Mouse (Mus musculus) heart, embryonic 12.5 days (tissue): ENCODE results near the gene Isg20. TPM values are rescaled to one million over a fixed set of nuclear protein-coding genes. Genes with fewer than 3 reads are reported as not detected.

Experiments
- ATAC-seq: fragments of 200-750 bp; cut with Nextera tagmentation; 2 replicates; pipeline ENCODE4 v1.8.0; 2017; ENCODE audit warnings: moderate TSS enrichment, moderate library complexity; ENCODE audit not compliant: insufficient number of reproducible peaks, low FRiP score
- H3K27ac ChIP-seq: fragments of 300-500 bp; sonication (generic); 2 replicates; pipeline ENCODE4 v1.5.1; 2016; ENCODE audit warnings: mild to moderate bottlenecking, moderate library complexity; ENCODE audit not compliant: poor library complexity, severe bottlenecking
- H3K27me3 ChIP-seq: fragments of 300-500 bp; sonication (generic); replicated peaks from 2 replicates; pipeline ENCODE4 v1.6.1; 2016; ENCODE audit warnings: mild to moderate bottlenecking, moderate library complexity
- H3K36me3 ChIP-seq: fragments of 300-500 bp; sonication (generic); 2 replicates; pipeline ENCODE4 v1.6.1; 2016; ENCODE audit warnings: mild to moderate bottlenecking, moderate library complexity
- H3K4me1 ChIP-seq: fragments of 300-500 bp; sonication (generic); replicated peaks from 2 replicates; pipeline ENCODE4 v1.6.1; 2016; ENCODE audit warnings: mild to moderate bottlenecking
- H3K4me2 ChIP-seq: fragments of 300-500 bp; sonication (generic); 2 replicates; pipeline ENCODE4 v1.6.1; 2016; ENCODE audit warnings: mild to moderate bottlenecking, moderate library complexity
- H3K4me3 ChIP-seq: fragments of 300-500 bp; sonication (generic); 2 replicates; pipeline ENCODE4 v1.5.1; 2016; ENCODE audit warnings: mild to moderate bottlenecking
- H3K9ac ChIP-seq: fragments of 300-500 bp; sonication (generic); 2 replicates; pipeline ENCODE4 v1.6.1; 2016; ENCODE audit warnings: mild to moderate bottlenecking, moderate library complexity
- H3K9me3 ChIP-seq: fragments of 300-500 bp; sonication (generic); replicated peaks from 2 replicates; pipeline ENCODE4 v1.6.1; 2016; ENCODE audit warnings: mild to moderate bottlenecking, moderate library complexity
- WGBS: fragments of 180-500 bp; shearing (Covaris S2); methylation state at CpG from one replicate; pipeline ENCODE4 v1.1.7; 2016; 5-methylcytosine and 5-hydroxymethylcytosine counted together
- polyA plus RNA-seq: library from polyadenylated mRNA; unstranded; fragments of >200 nt; fragmentation: Nextera tagmentation; extraction: Ambion mirVana; gene quantifications from 2 replicates; pipeline ENCODE4 v1.2.1, GENCODE M21; 2016

Isg20 gene
- polyA plus RNA-seq, 1 experiment from 2014 or later, result 0.63 TPM

DNA sequence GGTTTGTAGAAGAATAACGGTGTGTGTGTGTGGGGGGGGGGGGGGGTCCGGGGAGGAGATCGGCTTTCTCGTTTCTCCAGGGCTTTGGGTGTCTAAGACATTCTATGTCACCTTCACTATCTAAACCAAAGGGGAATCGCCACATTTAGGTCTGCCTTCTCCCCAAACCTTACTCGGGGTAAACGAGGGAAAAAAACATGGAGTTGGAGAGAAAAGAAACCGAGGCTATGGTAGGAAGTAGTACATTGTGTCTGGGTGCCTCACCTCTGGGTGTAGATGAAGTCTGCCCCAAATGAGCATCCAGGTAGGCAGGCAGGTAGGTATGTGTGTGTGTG, 29.5 kb upstream of the Isg20 start:
- Histone ChIP-seq H3K9ac (no peak overlapping the region), H3K4me1 (peaks cover 14% of the 10 kb centered on the region), H3K4me2 (no peak overlapping the region), H3K27ac (no peak overlapping the region), H3K9me3 (no peaks in the 10 kb centered on the region), H3K36me3 (no peaks in the 10 kb centered on the region), H3K4me3 (no peak overlapping the region), H3K27me3 (peaks cover 90% of the 10 kb centered on the region)
- ATAC-seq, result no peak
- WGBS, result 23% methylated on average over 8 of the region's 8 CpGs

DNA sequence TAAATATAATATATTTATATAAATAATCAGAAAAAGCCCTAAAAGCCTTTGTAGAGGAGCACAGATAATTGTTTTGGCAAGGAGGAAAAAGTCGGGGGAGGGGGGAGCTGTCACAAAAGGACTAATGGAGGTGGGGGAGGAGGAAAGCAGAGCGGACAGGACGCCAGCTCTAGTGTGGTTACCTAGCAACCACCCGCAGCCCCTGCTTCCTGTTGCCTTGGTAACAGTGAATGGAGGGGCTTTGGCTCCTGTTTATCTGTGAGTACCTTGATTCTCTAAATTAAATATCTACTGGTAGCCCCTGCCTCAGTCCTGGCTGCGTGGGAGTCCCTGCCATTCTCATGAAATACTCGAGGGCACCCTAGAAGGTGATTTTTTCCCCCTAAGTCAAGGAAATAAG, 29.1 kb upstream of the Isg20 start:
- Histone ChIP-seq H3K27me3 (peaks cover 93% of the 10 kb centered on the region), H3K4me2 (no peak overlapping the region), H3K9ac (no peak overlapping the region), H3K4me1 (peaks cover 14% of the 10 kb centered on the region), H3K9me3 (no peaks in the 10 kb centered on the region), H3K4me3 (no peak overlapping the region), H3K36me3 (no peaks in the 10 kb centered on the region), H3K27ac (no peak overlapping the region)
- no peak for ATAC-seq
- WGBS, result 19% methylated on average over 6 of the region's 6 CpGs

GRCm38 (mm10) chr7:78885404-78885803, 27.8 kb upstream of the Isg20 start:
- ATAC-seq, result no peak
- 80% methylated on average over 5 of the region's 5 CpGs for WGBS

GRCm38 (mm10) chr7:78886496-78886895, 26.7 kb upstream of the Isg20 start:
- WGBS, result 71% methylated on average over 4 of the region's 4 CpGs
- ATAC-seq, result no peak
- Histone ChIP-seq H3K4me3 (no peak overlapping the region), H3K4me1 (peaks cover 14% of the 10 kb centered on the region), H3K9me3 (no peaks in the 10 kb centered on the region), H3K36me3 (no peaks in the 10 kb centered on the region), H3K4me2 (no peak overlapping the region), H3K27ac (no peak overlapping the region), H3K27me3 (peaks cover 92% of the 10 kb centered on the region), H3K9ac (no peak overlapping the region)

More at GRCm38 (mm10) chr7:78885404-78885803, 27.8 kb upstream of the Isg20 start:
- Histone ChIP-seq H3K9me3 (no peaks in the 10 kb centered on the region), H3K9ac (no peak overlapping the region), H3K27ac (no peak overlapping the region), H3K4me2 (no peak overlapping the region), H3K27me3 (peaks cover 93% of the 10 kb centered on the region), H3K4me3 (no peak overlapping the region), H3K36me3 (no peaks in the 10 kb centered on the region), H3K4me1 (peaks cover 14% of the 10 kb centered on the region)

DNA sequence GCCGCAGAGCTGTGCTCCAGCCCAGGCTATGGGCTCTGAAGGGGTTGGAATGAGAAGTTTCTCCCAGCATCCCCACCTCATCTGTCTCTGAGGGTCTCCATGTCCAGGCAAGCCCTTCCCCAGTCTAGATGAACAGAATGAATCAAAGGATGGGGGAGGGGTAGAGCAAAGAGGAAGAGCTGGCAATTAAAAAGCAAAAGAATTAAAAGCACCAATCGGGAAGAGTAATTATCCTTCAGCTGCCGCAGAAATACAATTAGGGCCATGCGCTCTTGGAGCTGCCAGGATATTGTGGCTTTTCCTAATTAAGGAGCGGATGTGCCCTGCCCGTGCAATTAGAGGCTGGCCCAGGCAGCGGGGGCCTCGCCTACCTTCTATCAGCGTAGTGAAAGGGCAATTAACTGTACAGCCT, 25.8 kb upstream of the Isg20 start:
- peaks cover 8% of the 10 kb centered on the region for H3K4me1 ChIP-seq
- no peak overlapping the region for H3K9ac ChIP-seq
- H3K4me2 ChIP-seq, result no peak overlapping the region
- no peak overlapping the region for H3K4me3 ChIP-seq
- H3K36me3 ChIP-seq, result no peaks in the 10 kb centered on the region
- H3K9me3 ChIP-seq, result no peaks in the 10 kb centered on the region
- no peak overlapping the region for H3K27ac ChIP-seq
- H3K27me3 ChIP-seq, result peaks cover 82% of the 10 kb centered on the region
- 70% methylated on average over 9 of the region's 9 CpGs for WGBS
- no peak for ATAC-seq

- Histone ChIP-seq H3K4me3 (no peak overlapping the region), H3K4me2 (no peak overlapping the region), H3K36me3 (no peaks in the 10 kb centered on the region), H3K4me1 (0 out of 2 replicates have a peak, but pooled peaks cover 2% of the 10 kb centered on the region), H3K9ac (no peak overlapping the region), H3K9me3 (no peaks in the 10 kb centered on the region), H3K27me3 (peaks cover 55% of the 10 kb centered on the region), H3K27ac (no peak overlapping the region)
- 2% methylated on average over 16 of the region's 16 CpGs for WGBS
- no peak for ATAC-seq
Measured at GRCm38 (mm10) chr7:78890641-78891040, 22.6 kb upstream of the Isg20 start.

- Histone ChIP-seq H3K27ac (no peak overlapping the region), H3K9ac (no peak overlapping the region), H3K36me3 (peaks cover 14% of the 10 kb centered on the region), H3K9me3 (no peaks in the 10 kb centered on the region; the same call in 1 of the 2 replicates), H3K4me2 (no peak overlapping the region), H3K4me1 (peaks cover 18% of the 10 kb centered on the region), H3K4me3 (no peak overlapping the region), H3K27me3 (peaks cover 22% of the 10 kb centered on the region)
- 65% methylated on average over 10 of the region's 10 CpGs for WGBS
- ATAC-seq, result no peak
Measured at GRCm38 (mm10) chr7:78893917-78894316, 19.3 kb upstream of the Isg20 start.

DNA sequence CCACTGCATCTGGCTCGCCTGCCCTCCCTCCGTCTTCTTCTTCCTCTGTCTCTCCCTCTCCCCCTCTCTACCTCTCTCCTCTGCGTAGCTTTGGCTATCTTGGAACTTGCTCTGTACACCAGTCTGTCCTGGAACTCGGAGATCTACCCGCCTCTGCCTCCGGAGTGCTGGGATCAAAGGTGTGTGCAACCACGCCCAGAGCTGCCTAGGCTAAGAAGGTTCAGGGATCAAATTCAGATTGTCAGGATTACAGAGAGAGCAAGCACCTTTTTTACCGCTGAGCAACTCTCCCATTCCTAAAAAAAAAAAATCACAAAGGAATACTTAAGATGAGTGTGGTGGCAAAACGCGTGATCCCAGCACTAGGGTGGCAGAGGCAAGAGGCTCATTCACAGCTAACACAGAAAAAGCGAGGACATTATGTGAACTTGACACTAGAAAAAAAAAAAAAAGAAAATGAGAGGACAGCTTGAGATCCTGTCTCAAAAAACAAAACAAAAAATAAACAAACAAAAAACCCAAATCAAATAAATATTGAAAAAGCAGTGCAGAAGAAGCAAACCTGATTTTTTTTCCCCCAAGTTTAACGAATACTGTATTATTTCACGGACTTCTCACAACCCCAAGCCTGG, 18.1 kb upstream of the Isg20 start:
- Histone ChIP-seq H3K9ac (peak overlapping the region; percentile 67), H3K9me3 (no peaks in the 10 kb centered on the region; the same call in 1 of the 2 replicates), H3K4me3 (peak overlapping the region; percentile 96), H3K27ac (no peak overlapping the region), H3K36me3 (peaks cover 14% of the 10 kb centered on the region), H3K4me1 (peaks cover 18% of the 10 kb centered on the region), H3K27me3 (peaks cover 10% of the 10 kb centered on the region), H3K4me2 (peak overlapping the region; percentile 98)
- WGBS, result 46% methylated on average over 13 of the region's 13 CpGs
- ATAC-seq, result no peak

GRCm38 (mm10) chr7:78895653-78896333, 17.4 kb upstream of the Isg20 start, which contains the start of gene Aen:
TSS of gene Aen (plus strand) at chr7:78895854.
- H3K4me1 ChIP-seq, result peaks cover 18% of the 10 kb centered on the region
- H3K27me3 ChIP-seq, result 0 out of 2 replicates have a peak, but pooled peaks cover 6% of the 10 kb centered on the region
- H3K4me3 ChIP-seq, result peak within 1 kb of the TSS; percentile 96
- peak; percentile 98 for ATAC-seq
- peak within 1 kb of the TSS; percentile 81 for H3K9ac ChIP-seq
- H3K36me3 ChIP-seq, result peaks cover 14% of the 10 kb centered on the region
- H3K9me3 ChIP-seq, result no peaks in the 10 kb centered on the region; the same call in 1 of the 2 replicates
- H3K4me2 ChIP-seq, result peak within 1 kb of the TSS; percentile 98
- no peak within 1 kb of the TSS for H3K27ac ChIP-seq
- 1% methylated on average over 53 of the region's 53 CpGs for WGBS

DNA sequence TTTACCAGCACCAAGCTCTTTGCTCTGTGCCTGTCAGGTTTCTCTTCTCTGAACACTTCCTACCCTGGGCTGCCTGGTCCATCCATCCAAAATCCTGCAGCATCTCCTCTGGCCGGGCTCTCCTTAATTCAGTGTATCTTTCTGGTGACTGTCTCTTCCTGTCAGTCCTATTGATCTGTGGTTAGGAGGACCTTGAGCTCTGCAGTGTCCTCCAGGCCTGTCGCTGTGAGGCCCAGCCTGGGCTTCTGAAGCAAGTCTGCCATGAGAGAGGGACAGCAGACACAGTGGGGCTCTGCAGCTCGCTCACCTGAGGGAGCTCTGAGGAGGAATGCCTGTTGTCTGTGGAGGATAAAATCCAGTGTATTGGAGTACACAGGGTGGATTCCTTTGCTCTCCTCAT, 15.7 kb upstream of the Isg20 start:
- Histone ChIP-seq H3K4me2 (peak overlapping the region; percentile 98; the same call in 1 of the 2 replicates), H3K9ac (no peak overlapping the region; the same call in 1 of the 2 replicates), H3K27ac (no peak overlapping the region), H3K27me3 (no peaks in the 10 kb centered on the region), H3K9me3 (no peaks in the 10 kb centered on the region; the same call in 1 of the 2 replicates), H3K4me3 (no peak overlapping the region), H3K4me1 (peaks cover 18% of the 10 kb centered on the region), H3K36me3 (peaks cover 24% of the 10 kb centered on the region)
- no peak for ATAC-seq
- WGBS, result 82% methylated on average over 3 of the region's 3 CpGs

GRCm38 (mm10) chr7:78903174-78903870, 9.9 kb upstream of the Isg20 start:
- Histone ChIP-seq H3K4me1 (no peaks in the 10 kb centered on the region), H3K27ac (no peak overlapping the region), H3K4me2 (no peak overlapping the region), H3K36me3 (peaks cover 60% of the 10 kb centered on the region), H3K27me3 (no peaks in the 10 kb centered on the region), H3K4me3 (no peak overlapping the region), H3K9me3 (no peaks in the 10 kb centered on the region; the same call in 1 of the 2 replicates), H3K9ac (no peak overlapping the region)
- ATAC-seq, result no peak
- WGBS, result 91% methylated on average over 6 of the region's 6 CpGs
